Mouse (Mus musculus) CD4-positive, CD25-positive, alpha-beta regulatory T cell, adult 4 months (primary cell): ENCODE data around the gene Gas7. TPM values are rescaled to one million over a fixed set of nuclear protein-coding genes. Genes with fewer than 3 reads are reported as not detected.

Experiments
- ATAC-seq: one replicate; pipeline ENCODE4 v1.8.0; 2017
- polyA plus RNA-seq, 2 experiments: library from polyadenylated mRNA; unstranded; fragments of 100-300 nt; shearing (Covaris generic); gene quantifications; one replicate each; pipeline ENCODE4 v1.2.1; 2017

The Gas7 gene
- polyA plus RNA-seq, 2 experiments from 2014 or later: 0.12 to 0.85 TPM

DNA sequence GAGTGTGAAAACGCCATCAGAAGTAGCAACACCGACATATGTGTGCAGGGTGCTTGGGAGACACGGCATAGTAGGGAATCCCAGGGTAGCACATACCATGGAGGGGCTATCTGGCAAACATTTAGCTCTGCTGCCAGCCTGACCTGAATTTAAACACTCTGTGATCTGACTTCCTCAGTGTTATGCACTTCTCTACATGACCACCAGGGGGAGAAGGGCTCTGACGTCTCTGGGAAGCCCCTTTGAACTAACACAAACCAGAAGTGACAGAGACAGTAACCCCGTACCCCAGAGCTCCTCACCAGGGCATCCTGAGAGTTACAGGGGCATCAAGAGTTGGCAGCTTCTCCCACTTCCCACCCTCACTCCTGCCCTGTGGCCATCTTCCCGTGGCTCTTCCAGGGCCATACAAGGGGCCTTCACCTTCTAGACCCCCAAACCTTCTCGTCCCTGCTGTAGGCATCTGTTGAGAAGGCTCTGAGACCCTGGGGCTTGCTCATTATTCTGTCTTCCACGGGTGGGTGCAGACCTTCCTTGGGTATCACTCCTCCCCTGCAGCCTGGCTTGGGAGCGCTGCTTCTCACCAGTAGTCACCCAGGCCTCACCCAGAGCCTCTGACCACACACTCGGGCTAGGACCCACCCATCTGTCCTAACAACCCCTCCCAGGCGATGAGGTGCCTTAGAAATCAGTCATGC is 202.6 kb downstream of the Gas7 start:
- no peak for ATAC-seq

DNA sequence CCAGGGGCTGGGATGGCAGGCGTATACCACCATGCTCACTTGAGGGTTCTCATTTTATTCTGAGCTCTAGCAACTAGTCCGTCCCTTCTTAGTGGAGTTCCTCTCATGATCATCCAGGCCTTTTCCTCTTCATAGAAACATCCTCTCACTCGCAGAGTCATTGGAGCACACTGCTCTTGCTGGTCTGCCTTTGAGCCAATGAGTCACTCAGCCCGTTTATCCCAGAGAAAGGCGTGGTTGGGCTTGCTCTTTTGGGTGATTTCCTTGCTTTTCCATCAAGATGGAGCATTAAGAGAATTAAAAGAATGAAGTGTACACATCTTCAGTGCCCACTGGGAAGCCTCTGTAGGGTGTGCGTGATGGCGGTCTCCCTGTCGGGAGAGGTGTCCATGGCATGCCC is 206.2 kb downstream of the Gas7 start:
- ATAC-seq: no peak

DNA sequence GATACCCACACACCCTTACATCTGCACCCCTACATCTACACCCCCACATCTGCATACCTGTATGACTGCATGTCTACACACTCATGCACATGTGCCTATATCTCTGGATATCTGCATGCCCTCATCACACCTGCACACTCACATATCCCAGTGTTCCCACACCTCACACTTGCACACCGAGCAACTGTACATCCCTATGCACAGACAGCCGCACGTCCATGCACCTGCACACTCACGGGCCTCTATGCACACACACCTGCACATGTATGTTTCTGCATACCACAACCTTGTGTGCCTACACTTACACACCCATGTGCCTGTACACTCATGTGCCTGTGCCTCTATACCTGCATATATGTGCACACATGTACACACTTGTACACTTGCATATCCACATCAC is 208.2 kb downstream of the Gas7 start:
- no peak for ATAC-seq

GRCm38 (mm10) chr11:67664261-67664660 is 209.0 kb downstream of the Gas7 start:
- no peak for ATAC-seq

GRCm38 (mm10) chr11:67664918-67665317 is 209.7 kb downstream of the Gas7 start:
- ATAC-seq: no peak

DNA sequence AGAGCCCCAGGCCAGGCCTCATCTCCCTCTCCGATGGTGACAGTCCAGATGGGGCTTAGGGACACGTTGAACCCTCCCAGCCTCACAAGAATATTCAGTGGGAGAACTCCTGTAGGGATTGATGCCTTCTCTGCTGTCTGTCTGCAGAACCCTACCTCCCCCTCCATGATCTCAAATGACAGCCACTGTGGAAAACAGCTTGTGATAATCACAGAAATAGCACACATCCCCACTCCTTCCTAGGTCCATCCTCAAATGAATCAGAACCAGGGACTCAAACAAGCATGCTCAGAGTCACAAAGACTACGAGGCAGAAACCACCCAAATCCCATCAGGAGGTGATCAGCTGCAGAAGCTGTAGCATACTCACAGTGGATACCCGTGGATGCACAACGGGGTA is 210.9 kb downstream of the Gas7 start:
- ATAC-seq: no peak

GRCm38 (mm10) chr11:67667531-67668332 is 212.5 kb downstream of the Gas7 start:
- no peak for ATAC-seq

DNA sequence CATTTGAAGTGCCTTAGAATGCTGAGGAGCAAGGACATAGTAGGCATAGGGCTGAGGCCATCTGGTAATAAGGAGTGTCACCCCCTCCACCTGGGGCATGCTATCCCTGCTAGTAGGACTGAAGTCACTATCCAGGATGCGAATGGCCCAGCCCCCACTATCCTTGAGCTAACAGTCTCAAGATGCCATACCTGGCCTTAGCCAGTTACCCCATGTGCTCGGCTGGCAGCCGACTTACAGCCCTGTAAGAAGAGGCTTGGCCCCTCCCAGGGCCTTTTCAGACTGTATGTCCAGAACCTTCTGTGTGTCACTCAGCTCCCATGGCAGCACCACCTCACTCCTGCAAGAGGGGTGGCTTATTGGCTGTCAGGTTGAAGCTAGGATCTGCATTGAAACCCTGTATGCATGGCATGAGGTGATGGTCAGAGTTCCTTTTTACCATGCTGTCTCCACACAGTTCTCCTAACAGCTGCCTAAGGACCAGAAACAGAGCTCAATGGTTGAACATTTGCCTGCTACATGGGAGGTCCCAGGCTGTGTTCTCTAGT is 213.3 kb downstream of the Gas7 start:
- no peak for ATAC-seq

DNA sequence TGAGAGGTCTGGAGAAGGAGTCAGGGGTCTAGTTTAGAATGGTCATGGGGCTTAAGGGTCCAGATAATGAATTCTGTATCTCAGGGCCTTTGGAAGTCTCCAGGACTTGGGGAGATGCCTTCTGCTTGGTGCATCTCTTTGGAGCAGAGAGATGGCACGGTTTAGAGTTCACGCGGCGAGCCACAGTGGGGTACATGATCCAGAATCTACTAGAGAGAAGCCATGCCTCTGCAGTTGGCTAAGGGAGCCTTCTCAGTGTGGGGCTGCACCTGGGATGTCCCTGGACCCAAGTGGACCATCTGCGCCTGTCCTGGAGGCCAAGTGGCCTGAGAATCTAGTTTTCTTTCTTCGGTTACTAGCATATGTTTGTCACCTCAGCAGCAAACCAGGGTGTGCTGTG is 214.8 kb downstream of the Gas7 start:
- ATAC-seq: no peak

DNA sequence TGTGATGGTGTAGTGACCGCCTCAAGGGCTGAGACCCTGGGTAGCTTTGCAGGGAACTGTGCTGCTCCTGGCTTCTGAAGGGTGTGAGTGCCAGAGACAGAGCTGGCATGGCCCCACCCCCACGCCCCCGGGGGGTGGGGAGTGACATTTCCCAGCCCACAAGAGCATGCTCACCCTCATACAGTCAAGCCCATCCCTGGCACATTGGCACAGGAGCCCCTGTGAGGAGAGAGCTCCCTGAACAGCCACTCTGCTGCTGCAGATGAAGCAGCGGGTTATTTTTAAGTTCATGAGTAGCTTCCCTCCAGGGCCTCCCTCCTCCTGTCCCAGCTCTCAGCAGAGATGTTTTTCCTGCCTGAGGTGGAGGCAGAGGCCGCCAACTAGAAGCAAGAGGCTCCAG is 216.9 kb downstream of the Gas7 start:
- no peak for ATAC-seq

GRCm38 (mm10) chr11:67675562-67676540 is 220.6 kb downstream of the Gas7 start:
- no peak for ATAC-seq

- no peak for ATAC-seq
These were observed 224.1 kb downstream of the Gas7 start for GRCm38 (mm10) chr11:67679300-67679699.

DNA sequence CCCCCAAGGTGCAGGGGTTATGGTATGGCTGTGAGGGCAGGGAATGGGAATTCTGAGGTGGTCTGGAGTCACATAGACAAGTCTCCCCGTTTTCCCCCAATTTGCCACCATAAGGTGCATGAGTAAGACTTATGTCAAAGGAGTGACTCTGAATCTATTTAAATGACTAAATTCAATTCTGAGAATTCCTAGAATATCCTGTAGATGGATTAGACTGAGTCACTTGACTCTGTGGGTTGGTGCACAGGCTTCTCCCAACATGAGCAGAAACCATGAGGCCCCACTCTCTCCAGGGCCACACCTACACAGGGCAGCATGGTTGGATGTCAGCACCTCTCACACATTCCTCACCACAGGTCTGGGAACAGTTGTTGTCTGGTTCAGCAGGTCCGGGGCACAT is 224.7 kb downstream of the Gas7 start:
- no peak for ATAC-seq

DNA sequence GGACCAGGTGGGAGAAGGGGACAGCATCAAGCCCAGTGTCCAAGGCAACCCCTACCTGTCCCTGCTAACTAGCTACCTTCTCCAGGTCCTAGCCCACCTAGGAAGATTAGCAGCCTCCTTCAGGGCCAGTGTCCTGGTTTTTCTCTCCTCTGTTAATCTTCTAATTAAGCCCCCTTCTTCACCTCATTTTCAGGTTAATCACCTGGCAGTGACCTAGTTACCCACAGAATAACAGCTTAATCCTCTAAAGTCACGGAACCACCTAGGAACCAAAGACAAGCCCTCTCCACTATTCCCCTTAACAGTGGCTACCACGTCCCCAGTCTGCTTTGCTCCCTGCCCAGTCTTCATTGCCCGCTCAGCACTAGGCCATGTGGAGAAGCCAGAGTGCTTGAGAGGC is 226.6 kb downstream of the Gas7 start:
- ATAC-seq: no peak

DNA sequence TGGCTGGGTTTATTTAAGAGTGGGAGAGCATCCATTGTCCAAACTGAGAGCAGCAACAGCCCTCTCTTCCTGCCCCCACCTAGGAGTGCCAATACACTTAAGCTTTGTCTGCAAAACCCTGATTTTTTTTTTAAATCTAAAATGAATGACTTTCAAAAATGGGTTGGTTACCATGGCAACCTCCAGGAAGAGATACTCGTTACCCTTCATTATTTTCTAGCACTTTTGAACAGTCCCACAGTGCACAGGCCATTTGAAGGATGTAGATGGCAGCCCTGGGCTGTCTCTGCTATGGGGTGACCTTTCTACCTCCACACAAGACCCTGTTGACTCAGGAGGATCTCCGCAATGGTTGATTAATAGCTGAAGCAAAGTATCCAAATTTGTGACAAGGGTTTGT is 230.9 kb downstream of the Gas7 start:
- ATAC-seq: no peak

DNA sequence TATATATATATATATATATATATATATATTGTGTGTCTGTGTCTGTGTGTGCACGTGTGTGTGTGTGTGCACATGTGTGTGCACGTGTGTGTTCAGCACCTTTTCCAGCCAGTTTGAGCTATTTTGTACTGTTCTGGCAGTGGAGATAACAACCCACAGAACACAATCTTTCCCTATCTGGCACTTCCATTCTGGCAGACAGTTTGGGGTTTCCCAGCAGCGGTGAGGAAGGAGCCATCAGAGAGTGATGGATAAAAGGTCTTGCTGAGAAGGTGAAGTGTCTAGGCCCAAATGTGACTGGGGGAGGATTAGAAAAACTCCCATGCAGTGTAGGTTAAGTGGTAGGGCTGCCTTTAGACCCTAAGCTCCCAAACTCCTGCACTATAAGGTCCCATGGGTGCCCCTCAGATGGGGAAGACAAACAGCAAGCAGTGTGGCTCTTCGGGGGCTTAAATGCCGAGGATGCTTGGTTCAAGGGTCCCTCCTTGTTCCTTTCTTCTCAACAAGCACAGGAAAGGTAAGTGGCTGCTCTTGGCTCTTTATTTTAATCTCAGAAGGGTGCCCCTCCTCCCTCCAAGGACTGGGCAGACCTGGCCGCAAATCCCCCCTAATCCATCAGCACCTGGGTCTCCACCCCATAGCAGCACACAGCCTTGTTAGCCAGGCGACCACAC is 239.6 kb downstream of the Gas7 start, which contains the start of gene Rcvrn:
Rcvrn (plus strand) TSS at position 624 of the 674 bp plus-strand sequence.
- ATAC-seq: no peak

GRCm38 (mm10) chr11:67712976-67713375 is 257.7 kb downstream of the Gas7 start:
- no peak for ATAC-seq

GRCm38 (mm10) chr11:67715382-67715781 is 260.1 kb downstream of the Gas7 start:
- no peak for ATAC-seq

DNA sequence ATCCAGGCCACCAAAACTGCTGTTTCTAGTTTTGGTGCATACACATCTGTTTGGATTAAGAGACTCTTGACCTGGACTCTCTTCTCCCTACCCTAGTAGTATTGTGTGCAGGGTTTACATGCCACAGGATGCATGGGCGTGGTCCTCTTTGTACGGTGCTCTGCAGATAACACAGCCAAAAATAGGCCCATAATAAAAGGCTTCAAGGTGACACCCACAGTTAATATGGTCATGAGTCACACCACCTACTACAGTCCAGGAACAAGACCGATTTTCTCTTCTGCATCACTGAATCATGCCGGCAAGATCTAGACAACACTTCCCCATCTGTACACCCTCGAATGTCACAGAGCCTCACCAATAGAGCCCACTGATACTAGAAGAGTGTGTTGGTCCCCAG is 266.2 kb downstream of the Gas7 start:
- no peak for ATAC-seq

GRCm38 (mm10) chr11:67722399-67723156 is 267.3 kb downstream of the Gas7 start:
- ATAC-seq: no peak
